Mouse (Mus musculus) thymus, postnatal 0 days (tissue): Measurements from ENCODE around the gene Bach1. TPM values are rescaled to one million over a fixed set of nuclear protein-coding genes. Genes with fewer than 3 reads are reported as not detected.
"Not testable (repeated sequence)": the region's sequence is repeated elsewhere in the genome, so short reads cannot be mapped to it uniquely, and the experiment has no call there.

Experiments
- DNase-seq: peaks from one replicate; pipeline ENCODE4 v3.0.0-alpha.2; 2015; ENCODE audit warnings: low spot score
- polyA plus RNA-seq: library from polyadenylated mRNA; unstranded; fragments of >200 nt; fragmentation: Nextera tagmentation; extraction: Ambion mirVana; gene quantifications from 2 replicates; pipeline ENCODE4 v1.2.1, GENCODE M21; 2015

Gene Bach1
- polyA plus RNA-seq, 1 experiment from 2014 or later, result 26.0 TPM

DNA sequence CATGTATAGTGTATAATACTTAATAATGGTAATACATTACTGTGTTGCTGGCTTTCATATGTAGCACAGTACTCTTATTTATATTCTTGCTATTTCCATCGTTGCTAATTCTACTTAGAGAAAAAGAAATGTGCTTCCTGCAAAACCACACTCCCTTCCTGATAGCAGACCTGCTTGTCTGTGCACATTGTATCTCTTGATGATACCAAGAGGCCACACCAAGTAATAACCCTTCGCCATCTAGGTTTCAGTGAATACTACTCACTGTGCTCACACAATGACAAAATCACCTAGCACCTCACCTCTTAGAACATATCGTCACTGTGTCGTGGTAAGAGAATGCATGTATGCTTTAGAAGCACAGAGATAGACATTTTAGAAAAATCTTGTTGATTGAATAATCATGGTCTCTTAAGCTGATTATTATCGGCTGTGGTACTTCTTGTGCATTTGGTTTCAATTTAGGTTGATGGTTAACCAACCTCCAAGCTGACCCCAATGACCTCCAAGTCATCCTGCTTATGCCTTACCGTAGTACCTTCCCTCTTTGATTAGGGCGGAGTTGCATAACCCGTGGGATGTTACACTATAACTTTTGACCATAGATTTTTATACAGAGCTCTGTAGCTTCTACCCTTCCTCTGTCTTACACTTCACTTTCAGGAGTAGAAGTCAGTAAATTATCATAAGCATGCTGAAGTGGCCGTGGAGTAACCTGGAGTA is 17.7 kb upstream of the Bach1 start:
- DNase-seq, result no peak

DNA sequence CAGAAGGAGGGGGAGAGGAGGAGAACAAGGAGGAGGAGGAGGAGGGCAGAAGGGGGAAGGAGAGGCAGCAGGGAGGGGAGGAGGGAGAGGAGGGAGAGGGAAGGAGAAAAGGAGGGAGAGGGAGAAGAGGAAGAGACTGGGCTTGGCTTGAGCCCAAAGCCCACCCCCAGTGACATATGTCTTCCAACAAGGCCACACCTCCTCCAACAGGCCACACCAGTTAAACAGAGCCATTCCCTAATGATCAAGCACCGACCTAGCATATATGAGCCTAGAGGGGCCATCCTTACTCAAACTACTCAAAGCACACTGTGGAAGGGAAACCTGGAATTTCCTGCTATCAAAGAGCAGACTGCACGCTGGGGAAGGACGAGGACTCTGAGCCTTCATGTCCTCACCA is 16.9 kb upstream of the Bach1 start:
- no peak for DNase-seq

DNA sequence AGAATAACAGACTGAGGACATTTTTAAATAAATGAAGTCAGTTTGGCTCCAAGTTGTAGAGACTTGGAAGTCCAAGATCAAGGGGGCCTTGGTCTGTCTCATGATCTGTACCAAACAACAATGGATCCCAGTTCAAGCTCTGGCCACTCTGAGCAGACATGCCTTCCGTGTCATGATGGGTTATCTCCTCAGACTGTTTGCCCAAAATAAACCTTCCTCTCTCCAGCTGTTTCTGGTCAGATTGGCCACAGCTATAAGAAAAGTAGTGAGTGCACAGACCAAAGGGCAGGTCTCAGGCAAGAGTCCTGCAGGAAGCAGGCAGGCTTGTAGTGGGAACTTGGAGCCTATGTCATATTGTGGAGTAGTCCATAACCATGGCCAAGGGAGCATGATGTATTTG is 12.3 kb upstream of the Bach1 start:
- DNase-seq, result no peak

DNA sequence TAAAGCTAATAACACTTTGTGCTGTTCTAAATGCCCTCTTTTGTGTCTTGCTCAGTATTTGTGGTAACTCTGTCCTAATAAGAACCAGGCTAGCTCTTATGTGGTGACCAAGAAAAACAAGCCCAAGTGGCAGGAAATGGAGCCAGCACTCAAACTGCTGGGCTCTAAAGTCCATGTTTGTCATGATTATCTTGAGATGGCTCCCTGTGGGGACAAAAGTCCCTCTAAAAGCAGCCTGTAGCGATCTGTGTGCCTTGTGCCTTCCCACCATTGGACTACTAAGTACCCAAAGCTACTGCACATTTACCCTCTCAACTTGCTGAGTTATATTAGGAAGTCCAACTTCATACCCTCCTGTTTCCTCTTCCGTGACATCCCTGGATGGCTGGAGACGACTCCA is 11.4 kb upstream of the Bach1 start:
- no peak for DNase-seq

DNA sequence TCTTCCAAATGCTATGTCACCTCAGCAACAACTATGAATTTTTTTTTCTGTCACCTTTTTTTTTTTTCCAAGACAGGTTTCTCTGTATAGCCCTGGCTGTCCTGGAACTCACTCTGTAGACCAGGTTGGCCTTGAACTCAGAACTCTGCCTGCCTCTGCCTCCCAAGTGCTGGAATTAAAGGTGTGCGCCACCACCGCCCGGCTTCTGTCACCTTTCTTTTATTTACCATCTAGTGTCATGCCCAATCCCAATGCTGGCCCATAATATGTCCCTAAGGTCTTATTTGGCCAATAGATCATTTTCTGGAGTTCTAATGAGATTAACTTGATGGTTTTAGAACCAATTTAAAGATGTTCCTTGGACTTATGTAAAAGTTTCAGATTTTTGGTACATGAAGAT is 10.4 kb upstream of the Bach1 start:
- not testable (repeated sequence) for DNase-seq

DNA sequence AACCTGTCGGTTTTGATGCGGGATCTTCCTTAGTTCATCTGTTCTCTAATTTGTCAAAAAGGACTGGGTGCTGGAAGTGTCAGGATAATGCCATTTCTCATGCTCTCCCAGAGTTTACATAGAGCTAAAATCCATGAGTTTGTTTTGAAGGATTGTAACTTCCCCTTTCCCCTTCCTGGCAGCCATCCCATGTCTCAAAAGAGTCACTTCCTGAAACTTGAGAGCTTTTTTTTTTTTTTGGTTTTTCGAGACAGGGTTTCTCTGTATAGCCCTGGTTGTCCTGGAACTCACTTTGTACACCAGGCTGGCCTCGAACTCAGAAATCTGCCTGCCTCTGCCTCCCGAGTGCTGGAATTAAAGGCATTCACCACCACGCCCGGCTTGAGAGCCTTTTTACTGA is 9.9 kb upstream of the Bach1 start:
- not testable (repeated sequence) for DNase-seq

DNA sequence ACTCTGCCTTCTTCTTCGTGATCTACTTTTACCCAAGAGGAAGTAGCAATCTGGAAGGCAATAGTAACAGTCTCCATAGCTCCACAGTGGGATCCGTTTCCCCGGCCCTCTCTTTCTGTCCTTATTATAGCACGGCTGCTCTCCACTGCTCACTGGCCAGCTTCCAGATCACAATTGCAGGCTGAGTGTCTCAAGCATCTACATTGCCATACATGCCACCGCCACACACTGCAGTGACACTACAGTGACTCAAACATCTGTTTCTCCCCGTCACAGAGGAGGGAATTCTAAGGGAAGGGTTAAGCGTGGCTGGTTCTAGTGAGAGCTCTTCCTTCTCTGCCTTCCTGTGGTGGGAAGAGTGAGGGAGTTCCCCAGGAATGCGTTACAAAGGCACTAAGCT is 9.5 kb upstream of the Bach1 start:
- DNase-seq, result no peak

DNA sequence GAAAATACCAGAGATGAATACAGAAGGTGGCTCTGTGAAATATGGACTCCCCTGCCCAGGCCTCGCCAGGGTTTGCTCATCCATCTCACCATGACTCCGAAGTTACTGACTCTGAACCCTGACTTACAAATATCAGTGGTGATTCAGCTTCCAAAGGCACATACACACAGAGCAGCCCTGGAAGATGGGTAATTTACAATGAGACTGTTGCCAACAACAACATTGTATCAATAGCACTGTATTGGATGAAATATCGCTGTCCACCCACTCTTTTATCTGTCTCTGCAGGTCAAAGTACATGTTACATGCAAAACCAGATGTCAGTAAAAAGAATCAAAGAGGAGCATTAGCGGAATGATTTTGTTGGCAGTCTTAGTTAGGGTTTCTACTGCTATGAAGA is 8.2 kb upstream of the Bach1 start:
- no peak for DNase-seq

DNA sequence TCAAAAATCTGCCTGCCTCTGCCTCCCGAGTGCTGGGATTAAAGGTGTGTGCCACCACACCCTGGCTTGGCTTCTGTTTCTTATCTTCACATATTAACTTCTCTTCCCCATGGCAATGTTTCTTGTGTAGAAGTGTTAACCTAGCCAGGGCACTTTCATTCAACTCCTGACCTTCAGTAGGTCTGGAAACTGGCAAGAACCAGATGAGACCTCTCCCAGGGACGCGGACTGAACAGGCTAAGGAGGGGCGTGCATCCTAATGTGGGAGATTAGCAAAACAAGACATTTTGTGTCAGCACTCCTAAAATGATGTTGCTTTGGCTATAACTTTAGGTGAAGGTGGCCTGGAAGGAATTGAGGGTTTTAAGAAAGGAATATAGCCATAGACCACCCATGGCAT is 7.6 kb upstream of the Bach1 start:
- no peak for DNase-seq

DNA sequence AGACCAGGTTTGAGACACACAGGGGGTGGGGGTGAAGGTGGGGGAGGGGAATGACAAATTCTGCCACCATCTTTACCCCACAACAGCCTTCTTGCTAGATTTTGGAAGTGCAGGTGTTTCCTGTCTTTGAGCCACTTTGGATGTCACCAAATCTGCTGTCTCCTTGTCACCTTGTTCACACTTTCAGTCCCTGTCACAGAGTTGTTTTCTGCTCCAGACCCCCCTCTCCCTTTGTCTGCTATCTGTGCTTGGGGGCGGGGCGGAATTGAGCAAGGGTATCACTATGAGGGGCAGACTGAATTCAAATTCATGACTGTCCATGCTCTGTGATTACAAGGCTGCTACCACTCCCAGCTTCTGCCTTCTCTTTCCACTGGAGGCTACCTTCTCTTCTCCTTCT is 6.2 kb upstream of the Bach1 start:
- peak; percentile 79 for DNase-seq

DNA sequence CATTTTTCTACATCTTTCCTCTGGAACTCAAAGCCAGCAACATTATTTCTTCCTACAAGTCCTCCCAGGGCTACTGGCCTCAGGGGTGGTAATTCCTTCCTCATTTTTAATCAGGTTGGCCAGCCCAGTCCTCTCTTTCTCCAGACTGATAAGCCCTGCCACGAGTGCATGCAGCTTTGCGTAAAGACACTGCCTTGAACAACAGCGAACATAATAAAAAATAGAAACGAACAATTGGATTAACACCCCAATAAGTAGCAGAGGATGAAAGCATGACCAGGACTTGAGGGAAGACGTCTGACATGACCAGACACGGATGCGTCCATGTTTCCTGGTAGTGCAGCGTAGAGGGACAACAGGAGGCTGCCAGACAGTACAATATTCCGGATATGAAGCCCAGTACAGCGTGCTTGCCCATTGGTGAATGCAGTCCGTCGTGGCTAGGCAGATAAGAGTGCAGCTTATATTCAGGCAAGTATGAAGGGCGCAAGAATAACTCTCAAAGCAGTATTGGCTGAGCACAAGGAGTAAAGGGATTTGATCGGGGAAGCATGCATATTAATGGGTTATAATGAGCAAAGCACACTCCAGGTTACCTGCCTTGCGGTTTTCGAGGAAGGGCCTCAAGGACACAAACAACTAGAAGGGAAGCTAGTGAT is 909 bp upstream of the Bach1 start:
- DNase-seq, result no peak

DNA sequence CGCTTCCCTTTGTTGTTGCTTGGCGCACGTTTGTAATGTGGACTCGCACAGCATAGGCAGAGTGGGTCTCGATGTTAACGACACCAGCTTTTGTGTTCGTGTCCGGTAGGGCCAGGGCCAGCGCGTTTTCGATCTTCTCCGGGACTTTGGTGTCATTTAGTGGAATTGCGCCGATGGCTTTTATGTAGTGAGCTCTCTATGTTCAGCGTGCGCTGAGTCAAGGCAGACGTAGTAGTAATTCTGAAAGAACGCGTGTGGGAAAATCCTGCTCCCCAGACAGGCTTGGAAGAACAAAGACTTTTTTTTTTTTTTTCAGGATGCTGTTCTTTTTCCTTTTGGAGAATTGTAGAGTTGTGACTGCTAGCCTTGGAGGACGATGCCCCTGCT is 554 bp downstream of the Bach1 start:
- DNase-seq, result peak; percentile 52

DNA sequence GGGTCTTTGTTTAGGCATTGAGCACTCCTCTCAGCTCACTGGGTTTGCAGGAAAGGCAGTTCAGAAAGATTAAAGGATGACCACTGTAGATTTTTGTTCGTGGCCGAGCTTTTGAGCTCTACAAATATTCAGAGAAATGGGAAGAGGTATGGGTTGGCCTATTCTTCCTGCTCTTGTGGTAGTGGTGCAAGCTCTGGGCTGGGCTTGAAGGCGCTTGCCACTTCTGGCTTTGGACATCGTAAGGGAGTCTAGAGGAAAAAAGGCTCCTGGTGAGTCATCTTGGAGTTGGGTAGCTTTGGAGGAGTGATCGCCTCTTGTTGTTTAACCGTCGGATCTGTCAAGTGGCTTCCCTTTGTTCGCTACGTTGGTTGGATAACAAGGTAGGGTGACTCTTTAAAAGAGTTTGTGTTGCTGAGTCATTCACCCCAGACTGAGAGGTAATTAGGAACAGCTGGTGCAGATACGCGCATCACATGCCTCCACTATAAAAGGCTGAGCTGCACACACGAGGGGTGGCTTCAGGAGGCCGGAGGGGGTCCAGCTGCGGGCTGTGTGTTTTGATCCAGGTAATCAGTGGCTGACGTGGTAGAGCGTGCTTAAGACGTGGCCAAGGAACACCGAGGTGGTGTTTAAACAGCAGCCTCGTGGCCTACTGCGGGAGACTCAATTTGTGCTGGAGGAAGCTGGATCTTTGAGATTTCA is 1.1 kb downstream of the Bach1 start:
- DNase-seq, result peak; percentile 82

DNA sequence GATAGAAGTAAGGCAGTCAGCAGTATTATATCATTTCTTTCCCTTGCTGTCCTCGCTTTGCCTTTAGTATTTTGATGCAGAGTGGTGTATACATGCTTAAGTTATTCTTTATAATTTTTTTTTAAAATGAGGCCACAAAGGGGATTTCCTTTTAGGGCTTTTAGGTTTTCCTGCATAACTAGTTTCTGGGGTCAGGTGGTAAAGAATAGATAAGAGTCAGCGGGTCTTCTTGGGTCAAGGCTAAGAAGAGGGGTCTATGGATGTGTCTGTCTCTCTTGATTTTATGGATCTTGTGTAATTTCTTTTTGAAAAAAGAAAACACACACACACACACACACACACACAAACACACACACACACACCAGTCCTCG is 1.6 kb downstream of the Bach1 start:
- DNase-seq, result no peak

DNA sequence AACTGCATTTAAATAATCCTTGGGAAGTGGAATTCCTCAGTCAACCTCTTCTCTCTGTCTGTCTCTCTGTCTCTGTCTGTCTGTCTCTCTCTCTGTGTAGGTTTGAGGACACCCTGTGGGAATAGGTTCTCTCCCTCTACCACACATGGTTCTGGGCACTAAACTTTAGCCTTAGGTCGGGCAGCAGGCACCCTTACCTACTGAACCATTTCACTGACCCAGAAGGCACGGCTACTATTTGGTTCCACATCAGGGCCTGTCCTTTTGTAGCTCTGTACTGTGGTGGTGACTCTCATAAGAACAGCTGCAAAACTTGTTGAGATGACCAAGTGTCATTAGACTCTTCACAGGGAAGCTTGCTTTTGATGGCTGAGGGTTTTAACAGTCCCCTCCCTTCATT is 3.1 kb downstream of the Bach1 start:
- DNase-seq, result no peak

DNA sequence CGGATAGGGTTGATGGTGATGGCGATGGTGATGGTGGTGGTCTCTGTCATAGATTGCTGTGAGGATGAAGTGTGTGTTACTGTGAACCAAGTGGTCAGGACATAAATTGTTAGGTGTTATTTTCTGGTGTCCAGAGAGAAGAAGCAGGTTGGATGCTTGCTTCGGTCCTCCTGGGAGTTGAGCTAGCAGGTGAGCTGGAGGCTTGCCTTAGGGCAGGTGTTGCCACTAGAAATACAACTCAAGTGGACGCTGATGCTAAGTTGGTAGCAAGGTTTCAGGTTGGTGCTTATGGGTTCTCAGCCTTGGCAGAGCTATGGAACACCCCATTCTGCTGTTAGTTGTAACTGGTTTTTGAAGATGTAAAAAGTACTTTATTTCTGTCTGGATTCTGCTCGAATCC is 4.1 kb downstream of the Bach1 start:
- DNase-seq, result no peak

DNA sequence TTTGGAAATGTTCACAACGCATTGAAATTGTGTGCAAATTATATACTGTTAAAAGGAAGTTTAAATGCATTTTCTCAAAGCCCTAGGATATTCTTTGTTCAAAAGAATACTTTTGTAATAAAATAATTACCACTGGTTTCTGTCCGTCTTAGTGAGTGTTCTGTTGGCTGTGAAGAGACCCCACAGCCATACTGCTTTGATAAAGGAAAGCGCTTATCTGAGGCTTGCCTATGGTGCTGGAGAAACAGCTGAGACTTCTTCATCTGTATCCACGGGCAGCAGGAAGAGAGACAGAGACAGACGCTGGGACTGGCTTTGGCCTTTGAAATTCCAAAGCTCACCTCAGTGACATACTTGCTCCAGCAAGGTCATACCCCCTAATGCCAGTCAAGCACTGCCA is 5.5 kb downstream of the Bach1 start:
- no peak for DNase-seq

DNA sequence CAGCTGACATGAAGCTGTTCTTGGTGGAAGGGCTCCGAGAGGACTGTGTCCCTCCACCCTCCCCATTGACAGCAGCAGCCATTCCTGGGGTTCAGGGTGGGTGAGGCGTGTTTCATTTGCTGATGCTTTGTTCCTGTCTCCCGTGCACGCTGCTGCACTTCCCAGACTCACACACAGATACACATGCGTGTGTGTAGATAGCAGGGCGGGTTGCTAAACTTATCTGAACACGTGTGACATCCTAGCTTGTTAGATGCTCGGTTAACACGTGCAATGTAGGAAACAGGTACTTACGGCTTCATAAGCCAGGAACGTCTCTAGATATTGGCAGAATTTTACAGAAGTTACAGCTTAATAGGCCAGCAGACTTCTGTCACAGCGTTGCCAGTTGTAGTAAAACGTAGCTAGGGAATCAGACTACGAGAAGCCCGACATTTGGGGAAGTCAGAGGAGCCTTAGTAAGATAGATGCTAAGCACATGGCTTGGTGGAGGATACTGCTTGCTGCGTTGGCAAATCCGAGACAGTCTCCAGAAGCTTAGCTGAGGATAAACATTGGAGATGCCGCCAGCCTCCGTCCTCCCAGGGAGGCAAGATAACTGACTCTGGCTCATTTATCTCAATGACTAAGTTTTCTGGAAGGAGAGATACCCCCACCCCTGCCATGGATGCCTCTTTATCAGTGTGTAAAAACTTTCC is 7.3 kb downstream of the Bach1 start:
- DNase-seq, result no peak

DNA sequence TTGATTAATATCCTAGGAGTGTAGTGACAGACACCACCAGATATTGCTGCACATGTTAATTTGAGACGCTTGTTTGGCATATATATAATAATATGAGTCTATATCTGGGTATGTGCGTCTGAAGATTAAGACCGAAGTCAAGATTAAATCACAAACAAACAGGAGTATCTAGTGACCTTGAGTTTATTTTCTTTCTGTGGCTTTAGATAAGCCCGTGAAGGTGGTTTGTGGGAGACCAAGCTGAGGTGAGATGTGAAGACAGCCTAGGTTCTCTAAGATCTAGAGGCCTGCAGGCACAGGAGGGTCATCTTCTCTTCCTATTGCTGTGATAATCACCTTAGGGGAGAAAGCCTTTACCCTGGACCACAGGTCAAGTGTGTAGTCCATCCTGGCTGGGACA is 8.6 kb downstream of the Bach1 start:
- DNase-seq, result no peak

DNA sequence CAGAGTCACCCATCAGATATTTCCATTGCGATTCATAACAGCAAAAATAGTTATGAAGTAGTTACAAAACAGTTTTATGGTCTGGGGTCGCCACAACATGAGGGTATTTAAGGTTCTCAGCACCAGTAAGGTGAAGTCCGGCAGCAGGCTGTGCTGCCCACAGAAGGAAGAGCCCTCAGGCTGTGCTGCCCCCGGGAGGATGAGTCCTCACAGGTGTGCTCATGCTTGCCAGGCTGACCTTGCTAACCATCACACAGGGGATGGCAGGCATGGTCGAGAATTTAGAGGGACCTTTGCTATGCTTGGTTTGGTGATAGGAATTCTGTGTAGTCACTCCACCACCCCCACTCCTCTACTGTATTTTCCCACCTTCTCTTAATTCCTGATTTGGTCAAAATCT is 9.8 kb downstream of the Bach1 start:
- no peak for DNase-seq

DNA sequence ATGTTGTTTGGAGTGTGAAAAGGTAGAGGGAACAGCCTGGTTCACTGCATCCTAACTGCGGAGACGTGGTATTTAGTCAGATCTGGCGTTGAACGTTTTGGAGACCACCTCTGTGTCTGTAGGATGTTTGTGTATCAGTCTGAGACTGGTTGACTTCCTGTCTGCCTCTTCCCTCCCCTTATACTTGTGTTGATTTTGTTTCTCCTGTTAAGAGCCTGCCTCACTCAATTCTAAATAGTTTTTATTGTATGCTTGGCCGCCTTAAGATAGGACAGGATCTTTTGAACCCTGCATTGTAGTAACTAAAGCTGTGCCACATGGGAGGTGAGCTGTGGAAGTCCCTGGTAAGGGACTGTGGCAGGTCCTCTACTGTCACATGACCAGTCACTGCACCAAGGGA is 10.4 kb downstream of the Bach1 start:
- peak; percentile 47 for DNase-seq

DNA sequence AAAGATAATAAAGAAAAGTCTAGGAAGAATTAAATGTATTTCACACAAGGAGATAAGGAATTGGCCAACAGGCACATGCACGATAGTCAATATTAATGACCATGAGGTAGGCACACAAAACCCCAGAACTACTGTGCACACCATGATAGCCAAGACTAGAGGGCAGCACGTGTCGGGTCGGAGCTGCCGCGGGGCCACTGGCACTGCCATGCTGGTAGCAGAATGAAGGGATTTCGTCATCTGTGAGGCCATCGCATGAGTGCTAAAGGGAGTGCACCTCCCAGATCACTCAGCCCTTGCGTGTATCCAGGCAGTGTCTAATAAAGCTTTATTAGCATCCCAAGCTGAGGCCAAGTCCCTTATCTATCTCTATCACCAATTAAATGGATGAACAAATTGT is 11.2 kb downstream of the Bach1 start:
- DNase-seq, result no peak
